Mouse (Mus musculus): ENCODE measurements around the gene Cdon.

- TF ChIP-seq CTCF (IDR thresholded peaks at IDR 0.05; ENCODE audit: borderline replicate concordance, insufficient read depth, low read length), result no peak
- TF ChIP-seq POLR2A (IDR thresholded peaks at IDR 0.05; ENCODE audit: low read depth, low read length), result no peak
Measured at GRCm38 (mm10) chr9:35513900-35514299, 93.0 kb downstream of the Cdon start.

All from embryonic fibroblast, embryonic 13.5 days (primary cell).